Mouse (Mus musculus): Measurements from ENCODE around the gene Spen.

Gene Spen

DNA sequence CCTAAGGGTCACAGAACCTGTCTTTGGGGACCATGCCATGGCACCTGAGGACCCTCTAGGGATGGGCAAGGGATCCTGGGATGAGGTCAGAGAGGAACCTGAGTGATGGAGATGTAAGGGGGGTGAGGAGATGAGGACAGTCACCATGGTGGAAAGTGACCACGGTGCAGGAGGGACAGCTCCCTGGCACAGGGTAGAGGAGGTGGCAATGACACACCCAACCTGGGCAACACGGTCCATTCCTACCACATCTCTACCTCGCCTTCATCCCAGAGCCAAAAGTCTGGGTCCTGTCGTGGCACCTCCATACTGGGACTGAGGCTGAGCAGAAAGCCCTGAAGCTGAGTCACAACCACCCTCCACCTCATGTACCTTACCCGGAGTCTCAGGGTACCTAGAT is 115.6 kb downstream of the Spen start:
- DNase-seq (ENCODE audit: low read depth, low spot score) = no peak

DNA sequence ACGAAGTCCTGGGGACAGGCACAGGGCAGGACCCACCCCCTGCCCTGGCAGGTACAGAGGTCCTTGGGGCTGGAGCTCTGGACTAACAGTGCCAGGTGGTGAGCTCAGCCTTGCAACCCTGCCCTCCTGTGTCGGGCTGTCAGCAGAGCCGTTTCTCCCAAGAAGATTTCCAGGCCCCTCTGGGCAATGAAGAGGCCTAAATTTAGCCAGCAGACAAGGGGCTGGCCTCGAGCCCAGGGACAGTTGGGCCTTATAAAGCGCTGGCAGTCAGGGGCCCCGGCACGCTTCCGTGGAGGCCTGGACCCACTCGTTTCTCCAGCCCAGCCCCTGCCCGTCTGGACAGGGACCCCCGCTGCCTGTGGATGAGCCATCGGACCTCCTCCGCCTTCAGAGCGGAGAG is 117.0 kb downstream of the Spen start:
- no peak for DNase-seq (ENCODE audit: low read depth, low spot score)

DNA sequence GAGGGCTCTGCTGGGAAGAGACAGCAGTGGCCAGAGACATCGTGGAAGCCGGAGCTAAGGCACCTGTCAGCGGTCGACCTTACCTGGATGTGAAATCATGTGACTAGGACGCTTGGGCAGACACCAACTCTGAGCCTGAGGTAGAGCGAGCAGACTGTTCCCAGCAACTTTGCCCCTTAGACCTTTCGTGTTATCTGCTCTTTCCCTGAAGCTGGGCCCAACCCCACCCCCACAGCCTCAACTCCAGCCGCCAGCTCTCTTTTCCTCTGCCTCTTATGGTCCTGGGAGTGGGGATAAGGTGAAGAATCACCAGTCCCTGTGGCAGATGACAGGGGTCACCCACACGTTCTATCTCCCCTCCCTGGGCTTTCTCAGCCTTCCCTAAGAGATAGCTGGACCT is 117.5 kb downstream of the Spen start:
- DNase-seq (ENCODE audit: low read depth, low spot score) = no peak

DNA sequence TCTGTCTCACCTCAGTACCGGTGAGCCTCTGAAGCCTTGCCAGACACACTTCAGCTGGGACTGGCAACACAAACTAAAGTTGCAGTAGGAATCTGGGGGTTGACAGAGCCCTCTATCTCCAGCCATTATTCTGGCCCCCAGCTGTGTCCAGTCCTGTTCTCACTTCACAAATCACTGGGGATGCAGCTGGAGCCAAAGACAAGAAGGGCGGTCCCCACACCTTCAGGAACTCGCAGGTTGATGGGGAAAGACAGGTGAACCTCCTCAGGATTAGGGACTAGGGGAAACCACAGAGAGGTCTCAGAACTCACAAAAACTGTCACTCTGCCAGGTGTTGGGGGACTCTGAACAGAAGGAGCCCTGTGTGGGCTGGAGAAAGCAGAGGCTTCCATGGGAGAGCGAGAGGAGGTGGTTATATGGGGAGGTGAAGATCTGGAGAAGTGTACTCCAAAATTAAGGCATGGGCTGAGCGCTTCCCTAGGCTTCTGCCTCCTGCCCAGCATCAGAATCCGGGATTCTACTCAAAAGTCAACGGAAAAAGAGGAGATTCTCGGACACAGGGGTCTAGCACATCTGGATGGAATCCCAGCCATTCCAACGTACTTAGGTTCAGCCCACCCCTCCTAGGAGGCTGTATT is 118.1 kb downstream of the Spen start, which contains the start of gene Hspb7:
Gene Hspb7 (plus strand): TSS at position 588 of the 638 bp plus-strand sequence.
- no peak for DNase-seq (ENCODE audit: low read depth, low spot score)

DNA sequence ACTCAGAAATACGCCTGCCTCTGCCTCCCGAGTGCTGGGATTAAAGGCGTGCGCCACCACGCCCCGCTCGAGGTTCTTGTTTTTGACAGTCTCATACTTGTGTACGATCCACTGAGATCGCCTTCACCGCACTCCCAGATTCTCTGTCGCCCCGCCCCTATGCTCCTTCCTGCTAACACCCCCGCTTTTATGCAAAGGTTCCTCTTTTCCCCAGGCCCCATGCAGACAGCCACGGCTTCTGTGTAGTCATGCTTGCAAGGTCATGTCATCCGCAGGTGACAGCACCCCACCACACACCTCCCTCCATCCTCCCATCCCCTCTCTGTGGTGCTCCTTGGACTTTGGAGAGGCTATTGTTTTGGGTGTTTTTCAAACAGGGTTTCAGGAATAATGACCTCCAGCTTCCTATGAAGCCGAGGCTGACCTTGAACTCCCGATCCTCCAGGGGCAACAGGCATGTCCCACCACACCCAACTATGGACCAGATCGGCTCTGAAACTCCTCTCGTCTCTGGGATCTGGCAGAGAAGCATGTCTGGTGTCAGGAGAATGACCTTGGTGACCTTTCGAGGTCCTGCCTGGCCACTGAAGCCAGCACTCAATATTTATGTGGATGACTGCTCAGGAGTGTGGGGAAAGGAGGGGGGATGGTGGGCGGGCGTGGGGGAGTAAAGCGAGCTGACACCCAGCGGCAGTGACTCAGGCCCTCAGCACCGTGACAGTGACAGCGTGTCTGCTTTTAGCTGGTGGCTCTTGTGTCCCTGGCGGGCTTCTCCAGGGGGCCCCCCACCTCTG is 118.8 kb downstream of the Spen start:
- no peak for DNase-seq (ENCODE audit: low read depth, low spot score)
